Mouse (Mus musculus): ENCODE results near the gene Macrod1.

DNA sequence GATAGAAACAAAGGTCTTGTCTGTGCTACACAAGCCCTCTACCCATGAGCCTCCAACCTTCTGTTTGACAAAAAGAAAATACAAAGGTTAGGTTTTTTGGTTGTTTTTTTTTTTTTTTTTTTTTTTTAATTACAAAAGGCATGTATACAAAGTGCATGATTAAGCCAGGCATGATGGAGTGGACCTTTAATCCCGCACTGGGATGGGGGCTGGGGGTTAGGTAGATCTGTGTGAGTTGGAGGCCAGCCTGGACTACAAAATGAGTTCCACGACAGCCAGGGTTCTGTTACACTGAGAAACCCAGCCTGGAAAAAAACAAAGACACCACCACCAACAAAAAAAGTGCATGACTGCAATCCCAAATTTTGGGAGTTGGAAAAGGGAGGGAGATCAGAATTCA is 15.4 kb upstream of the Macrod1 start:
- TF ChIP-seq CTCF (IDR thresholded peaks at IDR 0.05; ENCODE audit: borderline replicate concordance, insufficient read depth, low read depth, low read length), result no peak
- no peak for TF ChIP-seq POLR2A (IDR thresholded peaks at IDR 0.05; ENCODE audit: borderline replicate concordance, insufficient read depth, low read length)
